In genomic region chr2:103495633-103496418, GRCm38 (mm10) we compare ENCODE assay signal across 26 mouse cellular contexts. TPM values are rescaled to one million over a fixed set of nuclear protein-coding genes. Genes with fewer than 3 reads are reported as not detected.
DNase-seq lines count a peak whose midpoint lies in the region; ATAC-seq and TF ChIP-seq lines count a peak whose summit lies in the region.
"Had no signal": no experiment of that assay in that cellular context is flagged by ENCODE, and none has a peak within 500 bp of the region (broad histone marks: within the 10 kb centered on the region; RNA-seq: fewer than 3 reads in every experiment).

No protein-coding gene starts in this region.

- H3K4me2 ChIP-seq in forebrain, embryonic 12.5 days: no peak overlapping the region
- H3K4me2 ChIP-seq: heart, embryonic 15.5 days; hindbrain, embryonic 15.5 days; midbrain, embryonic 13.5 days had no signal

- H3K27ac ChIP-seq in spleen, adult 2 months (ENCODE audit: insufficient read depth, low read length): peak overlapping the region; percentile 83
- H3K27ac ChIP-seq in forebrain, embryonic 12.5 days: no peak overlapping the region
- H3K27ac ChIP-seq: heart, embryonic 15.5 days; hindbrain, embryonic 15.5 days; kidney, postnatal 0 days; left cerebral cortex, adult 2 months; limb, embryonic 10.5 days; midbrain, embryonic 13.5 days had no signal

- ATAC-seq in megakaryocyte, adult 5-6 weeks (ENCODE audit: poor library complexity, severe bottlenecking): peak; percentile 67
- no peak for ATAC-seq in forebrain, embryonic 12.5 days (ENCODE audit: low FRiP score)
- ATAC-seq: forebrain, embryonic 16.5 days; lung, postnatal 0 days; midbrain, embryonic 13.5 days had no signal

- TF ChIP-seq CTCF in spleen, adult 2 months (IDR thresholded peaks at IDR 0.05; ENCODE audit: extremely low read depth, insufficient read depth, insufficient read length, insufficient replicate concordance): no peak

- no peaks in the 10 kb centered on the region for H3K36me3 ChIP-seq in spleen, adult 2 months (ENCODE audit: control insufficient read depth, insufficient read depth, low read length)
- H3K36me3 ChIP-seq in forebrain, embryonic 12.5 days (replicated peaks): no peaks in the 10 kb centered on the region
- H3K36me3 ChIP-seq: heart, embryonic 15.5 days; hindbrain, embryonic 15.5 days; limb, embryonic 10.5 days; midbrain, embryonic 13.5 days had no signal

- 15% methylated on average over 6 of the region's 6 CpGs for WGBS in spleen, adult 2 months
- WGBS in forebrain, embryonic 12.5 days: 92% methylated on average over 6 of the region's 6 CpGs

- TF ChIP-seq POLR2A in spleen, adult 2 months (IDR thresholded peaks at IDR 0.05; ENCODE audit: low read depth, low read length): no peak

- H3K9me3 ChIP-seq in forebrain, embryonic 12.5 days: no peaks in the 10 kb centered on the region
- H3K9me3 ChIP-seq: heart, embryonic 15.5 days; hindbrain, embryonic 15.5 days; limb, embryonic 10.5 days; megakaryocyte, embryonic 14.5 days; midbrain, embryonic 13.5 days had no signal

- H3K4me3 ChIP-seq in spleen, adult 2 months (ENCODE audit: extremely low read depth, insufficient read depth, insufficient read length): no peak overlapping the region
- H3K4me3 ChIP-seq in forebrain, embryonic 12.5 days (replicated peaks): no peak overlapping the region
- H3K4me3 ChIP-seq: heart, embryonic 15.5 days; hindbrain, embryonic 15.5 days; left cerebral cortex, adult 2 months; limb, embryonic 10.5 days; megakaryocyte, embryonic 14.5 days; midbrain, embryonic 13.5 days had no signal

- peak; percentile 18 to 46 for DNase-seq in spleen, adult 2 months (ENCODE audit: low read depth in 1 of 2, low spot score in 2 of 2)
- no peak for DNase-seq in spleen, postnatal 4 days (ENCODE audit: low spot score in 2 of 2)
- peak; percentile 41 to 54 for DNase-seq in B cell, adult 2 months
- DNase-seq in MEL-GATA-1-ER (ENCODE audit: extremely low read depth, low read depth): peak; percentile 47
- no peak for DNase-seq in gastrocnemius, postnatal 10 days
- no peak for DNase-seq in urinary bladder, postnatal 4 days (ENCODE audit: low spot score in 2 of 2)
- DNase-seq: adrenal gland, postnatal 36 days; cerebellum, adult 2 months; cerebellum, postnatal 25 days; gastrocnemius, postnatal 25 days; heart, postnatal 36 days; kidney, adult 2 months; liver; right cerebral cortex, postnatal 14 days; thymus, adult 2 months had no signal

- H3K27me3 ChIP-seq in spleen, adult 2 months (ENCODE audit: control insufficient read depth, insufficient read depth, low read length): no peaks in the 10 kb centered on the region
- no peaks in the 10 kb centered on the region for H3K27me3 ChIP-seq in forebrain, embryonic 12.5 days
- H3K27me3 ChIP-seq: heart, embryonic 15.5 days; hindbrain, embryonic 15.5 days; midbrain, embryonic 13.5 days had no signal

- H3K9ac ChIP-seq in forebrain, embryonic 12.5 days: no peak overlapping the region
- H3K9ac ChIP-seq: heart, embryonic 15.5 days; hindbrain, embryonic 15.5 days; midbrain, embryonic 13.5 days had no signal

- peaks cover 10% of the 10 kb centered on the region; the same call in 1 of the 2 replicates for H3K4me1 ChIP-seq in spleen, adult 2 months (ENCODE audit: control insufficient read depth, insufficient read depth, insufficient read length)
- no peaks in the 10 kb centered on the region for H3K4me1 ChIP-seq in forebrain, embryonic 12.5 days
- H3K4me1 ChIP-seq: heart, embryonic 15.5 days; hindbrain, embryonic 15.5 days; limb, embryonic 10.5 days; midbrain, embryonic 13.5 days had no signal

RNA-seq across cellular contexts. Expression of gene Cat, which starts 10.9 kb away (rescaled TPM):
- polyA plus RNA-seq in spleen, adult 2 months (2012; rRNA removed): 48.1 and 62.9 TPM in 2 replicates
- 114 and 125 TPM in 2 replicates for total RNA-seq in megakaryocyte, adult 5-6 weeks (2015)
- total RNA-seq in megakaryocyte, adult 5-6 weeks (2017): 42.0 and 45.3 TPM in 2 replicates
- polyA plus RNA-seq in forebrain, embryonic 12.5 days (2016; fragmentation: Nextera tagmentation; extraction: Ambion mirVana): 93.8 and 103 TPM in 2 replicates
- 10 to 100 TPM; 73.9 to 93.8 TPM for total RNA-seq in gastrocnemius, postnatal 10 days (2021)

Comparison
In these comparisons a context has a peak if more than half of its experiments do, and no peak if none do; other contexts are left out.
1. DNase-seq: peak in spleen, adult 2 months (2 of 2), B cell, adult 2 months (2 of 2) and MEL-GATA-1-ER (single experiment); none in spleen, postnatal 4 days (0 of 2), gastrocnemius, postnatal 10 days (single experiment) and urinary bladder, postnatal 4 days (0 of 2).